Mouse (Mus musculus): ENCODE results near the gene Ptprn2. TPM values are rescaled to one million over a fixed set of nuclear protein-coding genes. Genes with fewer than 3 reads are reported as not detected.

Gene Ptprn2
- polyA plus RNA-seq, 1 experiment: 146 TPM

DNA sequence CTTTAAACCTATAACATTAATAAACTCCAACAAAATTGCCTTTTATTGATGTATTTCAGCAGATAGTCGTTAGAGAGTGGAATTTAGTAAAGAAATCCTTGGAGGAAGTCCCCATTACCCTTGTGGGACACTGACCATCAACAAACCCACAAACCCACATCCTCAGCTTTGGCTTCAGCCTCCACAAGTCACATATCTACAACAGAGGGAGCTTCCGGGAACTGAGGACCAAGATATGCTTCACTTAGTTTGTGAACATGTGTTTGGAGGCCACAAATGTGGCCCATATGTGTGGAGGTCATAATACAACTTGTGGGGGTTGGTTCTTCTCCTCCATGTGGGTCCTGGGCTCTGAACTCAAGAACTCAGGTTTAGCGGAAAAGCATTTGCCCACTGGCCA lies 143.5 kb downstream of the Ptprn2 start:
- no peak for DNase-seq (ENCODE audit: extremely low spot score in 1 of 2, low spot score in 1 of 2)

DNA sequence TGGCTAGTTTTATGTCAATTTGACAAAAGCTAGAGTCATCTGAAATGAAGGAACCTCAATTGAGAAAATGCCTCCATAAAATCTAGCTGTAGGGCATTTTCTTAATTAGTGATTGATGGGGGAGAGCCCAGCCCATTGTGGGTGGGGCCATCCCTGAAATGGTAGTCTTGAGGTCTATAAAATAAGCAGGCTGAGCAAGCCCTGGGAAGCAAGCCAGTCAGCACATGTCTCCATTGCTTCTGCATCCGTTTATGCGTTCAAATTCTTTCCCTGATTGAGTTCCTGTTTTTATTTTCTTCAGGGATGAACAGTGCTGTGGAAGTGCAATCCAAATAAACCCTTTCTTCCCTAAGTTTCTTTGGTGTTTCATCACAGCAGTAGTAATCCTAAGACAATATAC lies 152.0 kb downstream of the Ptprn2 start:
- no peak for DNase-seq (ENCODE audit: extremely low spot score in 1 of 2, low spot score in 1 of 2)

DNA sequence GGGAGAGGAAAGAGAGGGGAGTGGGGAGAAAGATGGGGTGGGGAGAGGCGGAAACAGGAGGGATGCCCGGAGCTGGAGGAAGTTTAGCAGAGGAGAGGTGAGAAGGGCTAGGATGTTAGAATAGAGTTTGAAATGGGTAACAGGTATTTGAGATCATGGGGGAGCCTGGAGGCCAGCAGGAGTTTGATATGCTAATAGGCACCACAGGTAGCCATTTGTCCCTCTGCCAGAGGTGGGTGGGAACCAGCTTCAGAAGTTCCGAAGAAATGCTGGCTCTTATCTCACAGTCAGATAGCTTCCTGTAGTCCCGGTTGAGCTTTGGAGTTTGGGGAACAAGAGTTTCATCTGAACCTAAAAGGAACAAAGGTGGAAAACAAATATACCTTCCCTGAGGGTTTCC lies 155.4 kb downstream of the Ptprn2 start:
- no peak for DNase-seq (ENCODE audit: extremely low spot score in 1 of 2, low spot score in 1 of 2)

DNA sequence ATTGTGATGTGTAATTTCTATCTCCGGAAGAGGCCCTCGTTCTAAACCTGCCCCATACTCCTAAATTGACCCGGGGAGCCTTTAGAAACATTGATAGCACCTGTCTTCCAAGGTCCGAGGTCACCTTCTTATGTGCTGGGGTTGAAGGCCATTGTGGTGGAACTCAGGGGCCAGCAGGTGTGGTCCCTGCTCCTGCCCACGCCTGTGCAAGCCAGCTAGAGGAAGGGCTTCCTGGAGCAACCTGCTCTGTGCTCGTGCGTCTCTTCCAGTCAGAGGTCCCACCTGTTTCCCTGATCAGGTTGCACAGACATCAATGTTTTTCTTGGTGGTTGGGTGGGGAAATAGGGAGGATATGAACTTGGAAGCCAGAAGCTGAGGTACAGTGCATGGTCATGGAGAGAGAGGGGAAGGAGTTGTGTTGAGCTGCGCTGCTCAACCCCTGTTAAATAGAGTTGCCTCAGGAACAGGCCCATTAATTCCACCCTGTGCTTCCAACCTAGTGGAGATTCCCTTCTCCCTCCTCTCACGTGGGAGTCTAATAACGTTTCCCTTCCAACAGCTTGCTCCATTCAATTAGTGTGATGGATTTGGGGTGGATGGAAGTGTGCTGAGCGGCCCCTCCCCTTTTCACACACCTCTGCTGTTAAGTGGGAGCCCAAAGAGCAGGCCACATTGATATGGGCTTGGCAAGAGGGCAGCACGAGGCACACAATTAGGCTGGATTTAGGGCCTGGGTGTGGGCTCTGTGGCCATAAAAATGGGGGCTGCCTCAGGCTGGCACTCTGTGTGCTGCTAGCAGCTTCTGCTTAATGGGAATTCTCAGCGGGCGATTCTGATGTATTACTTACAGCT lies 156.0 kb downstream of the Ptprn2 start:
- DNase-seq (ENCODE audit: extremely low spot score in 1 of 2, low spot score in 1 of 2): no peak

DNA sequence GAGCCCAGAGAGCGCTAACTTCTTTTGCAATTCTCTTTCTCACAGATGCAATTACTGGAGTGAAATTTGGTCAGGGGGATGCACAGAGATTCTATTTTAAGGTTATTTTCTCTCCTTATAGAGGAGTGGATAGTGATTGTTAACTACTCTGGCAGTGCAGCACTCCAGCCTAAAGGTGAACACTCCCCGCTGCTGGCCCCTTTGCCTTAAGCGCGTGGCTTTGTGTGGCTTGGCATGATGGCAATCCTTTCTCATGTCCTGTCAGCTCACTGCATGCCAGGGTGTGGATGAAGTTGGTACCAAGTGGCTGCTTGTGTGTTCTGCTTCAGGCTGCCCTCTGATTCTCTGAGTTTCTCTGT lies 156.7 kb downstream of the Ptprn2 start:
- no peak for DNase-seq (ENCODE audit: extremely low spot score in 1 of 2, low spot score in 1 of 2)

DNA sequence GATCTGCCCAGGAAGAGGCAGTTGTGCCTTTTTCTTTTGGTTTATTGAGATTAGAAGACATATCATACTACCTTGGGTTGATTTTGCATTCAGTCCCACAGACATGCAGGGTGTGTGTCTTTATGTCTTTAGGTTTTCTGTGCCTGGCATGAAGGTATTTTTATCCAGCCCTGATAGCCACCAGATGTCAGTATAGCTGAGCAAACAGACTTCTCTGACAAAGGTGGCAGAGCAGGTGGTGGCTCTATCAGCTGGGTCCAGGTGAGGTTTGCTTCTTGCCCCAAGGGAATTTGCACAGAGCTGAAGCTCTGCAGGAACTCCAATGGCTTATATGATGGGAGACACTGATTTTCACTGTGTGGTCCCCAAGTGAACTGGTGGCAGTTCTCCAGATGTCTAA lies 161.3 kb downstream of the Ptprn2 start:
- peak in 1 of 2 experiments; percentile 63 for DNase-seq (ENCODE audit: extremely low spot score in 1 of 2, low spot score in 1 of 2)

DNA sequence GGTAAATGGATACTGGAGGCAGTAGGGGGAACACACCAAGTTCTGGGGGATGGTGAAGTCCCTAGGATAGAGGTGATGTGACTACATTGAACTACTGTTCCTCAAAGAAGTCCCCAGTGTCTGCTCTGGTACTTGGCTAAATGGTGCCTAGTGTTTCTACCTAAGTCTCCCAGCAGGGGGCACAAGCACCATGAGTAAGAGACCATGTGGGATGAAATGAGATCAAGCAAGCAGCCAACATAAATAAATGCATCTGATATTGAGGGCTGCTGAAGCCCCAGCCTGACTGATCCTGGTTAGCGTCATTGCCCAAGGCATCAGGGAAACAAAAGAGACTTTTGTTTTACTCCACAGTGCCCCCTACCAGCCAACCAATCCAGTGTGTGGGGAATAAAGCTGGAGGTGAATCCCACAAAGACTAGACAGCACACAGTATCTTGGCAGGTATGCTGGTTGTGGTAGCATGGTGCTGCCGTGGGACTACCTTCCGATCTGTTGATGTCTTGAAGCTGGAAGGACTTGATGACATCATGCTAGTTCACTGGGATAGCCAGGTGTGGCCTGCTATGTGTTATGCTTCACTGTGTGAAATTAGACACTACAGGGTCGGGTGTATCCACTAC lies 163.2 kb downstream of the Ptprn2 start:
- DNase-seq (ENCODE audit: extremely low spot score in 1 of 2, low spot score in 1 of 2): peak in 1 of 2 experiments; percentile 79

DNA sequence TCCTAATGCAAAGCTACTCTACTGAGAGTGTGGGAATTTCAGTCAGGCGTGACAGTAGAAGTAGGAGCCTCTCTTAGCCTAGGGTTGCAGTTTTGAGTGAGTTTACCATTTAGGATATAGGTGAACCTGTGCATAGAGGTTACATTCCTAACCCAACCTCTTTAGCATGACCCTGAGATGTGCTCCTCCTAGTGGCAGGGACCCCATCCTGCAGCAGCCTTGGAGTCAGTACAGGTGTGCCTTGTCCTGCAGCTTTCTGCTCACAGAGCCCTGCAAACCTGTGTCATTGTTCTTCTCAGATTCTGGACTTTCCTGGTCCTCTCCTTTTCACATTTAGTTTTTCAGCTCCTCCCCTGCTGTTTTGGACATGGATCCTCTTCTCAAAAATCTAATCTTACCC lies 168.2 kb downstream of the Ptprn2 start:
- no peak for DNase-seq (ENCODE audit: extremely low spot score in 1 of 2, low spot score in 1 of 2)

DNA sequence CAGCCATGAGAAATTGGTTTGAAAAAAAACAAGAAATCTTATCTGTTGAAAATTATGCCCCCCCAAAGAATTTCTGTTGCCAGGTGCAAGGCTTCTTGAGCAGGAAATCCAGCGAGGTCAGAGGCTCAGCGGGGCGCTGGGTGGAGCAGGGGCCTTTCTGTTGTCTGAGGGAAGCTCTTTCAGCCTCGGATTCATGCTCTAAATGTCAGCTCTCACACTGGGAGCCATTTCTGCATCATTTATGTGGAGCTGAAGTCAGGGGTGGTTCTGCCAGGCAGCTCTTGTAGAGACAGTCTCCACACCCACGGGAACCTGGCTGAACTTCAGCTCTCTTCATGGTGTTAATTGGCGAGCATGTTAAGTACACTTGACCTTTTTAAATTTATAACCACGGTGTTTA lies 174.6 kb downstream of the Ptprn2 start:
- peak; percentile 38 to 65 for DNase-seq (ENCODE audit: extremely low spot score in 1 of 2, low spot score in 1 of 2)

DNA sequence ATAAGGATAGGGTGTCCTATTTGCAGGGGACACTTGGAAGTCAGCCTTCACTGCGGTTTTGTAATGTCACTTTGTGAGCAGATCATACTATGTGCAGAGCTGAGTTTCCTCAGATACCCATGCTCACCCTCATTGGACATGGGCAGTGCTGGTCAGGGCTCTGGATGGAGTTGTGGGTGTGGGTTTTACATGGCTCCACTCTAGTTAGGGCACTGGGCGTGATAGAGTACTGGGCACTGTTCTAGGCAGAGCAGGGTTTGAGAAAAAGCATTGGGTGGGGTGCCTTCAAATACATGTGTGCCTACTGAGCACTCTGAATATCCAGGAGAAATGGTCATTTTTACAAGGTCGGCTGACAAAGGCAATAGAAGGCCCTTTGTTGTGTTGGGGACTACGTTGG lies 175.5 kb downstream of the Ptprn2 start:
- DNase-seq (ENCODE audit: extremely low spot score in 1 of 2, low spot score in 1 of 2): no peak

DNA sequence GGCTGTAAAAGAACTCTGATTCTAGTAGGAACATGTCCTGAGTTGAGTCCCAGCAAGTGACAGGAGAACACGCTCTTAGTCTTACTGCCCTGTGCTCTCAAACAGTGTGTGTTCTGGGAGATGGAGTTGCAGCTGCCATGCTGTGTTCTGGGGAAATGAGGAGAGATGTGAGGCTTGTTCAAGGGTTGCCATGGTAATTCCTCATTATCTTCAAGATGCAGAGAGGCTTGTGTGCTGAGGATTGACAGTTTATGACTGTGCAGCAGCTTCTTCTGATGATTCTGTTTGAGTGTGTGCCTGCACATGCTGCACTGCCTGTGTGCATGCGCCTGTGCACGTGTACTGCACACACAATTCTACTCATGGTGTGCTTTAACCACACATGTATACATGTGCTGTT lies 192.2 kb downstream of the Ptprn2 start:
- peak; percentile 29 to 55 for DNase-seq (ENCODE audit: extremely low spot score in 1 of 2, low spot score in 1 of 2)

DNA sequence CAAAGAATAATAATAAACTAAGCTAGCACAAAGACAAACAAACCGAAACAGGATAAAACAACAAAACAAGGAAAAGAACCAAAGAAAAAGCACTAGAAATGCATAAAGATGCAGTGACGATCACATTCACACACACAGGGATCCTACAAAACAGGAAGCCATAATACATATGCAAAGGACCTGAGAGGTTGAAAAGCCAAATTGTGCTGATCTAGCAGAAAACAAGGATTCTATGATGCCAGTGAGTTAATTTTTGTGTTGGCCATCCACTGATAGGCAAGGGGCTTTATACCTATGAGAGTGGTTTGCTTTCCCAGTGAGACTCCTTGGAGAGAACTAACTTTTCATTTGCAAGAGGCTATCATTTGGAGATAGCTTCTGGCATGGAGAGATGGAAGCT lies 204.3 kb downstream of the Ptprn2 start:
- no peak for DNase-seq (ENCODE audit: extremely low spot score in 1 of 2, low spot score in 1 of 2)

DNA sequence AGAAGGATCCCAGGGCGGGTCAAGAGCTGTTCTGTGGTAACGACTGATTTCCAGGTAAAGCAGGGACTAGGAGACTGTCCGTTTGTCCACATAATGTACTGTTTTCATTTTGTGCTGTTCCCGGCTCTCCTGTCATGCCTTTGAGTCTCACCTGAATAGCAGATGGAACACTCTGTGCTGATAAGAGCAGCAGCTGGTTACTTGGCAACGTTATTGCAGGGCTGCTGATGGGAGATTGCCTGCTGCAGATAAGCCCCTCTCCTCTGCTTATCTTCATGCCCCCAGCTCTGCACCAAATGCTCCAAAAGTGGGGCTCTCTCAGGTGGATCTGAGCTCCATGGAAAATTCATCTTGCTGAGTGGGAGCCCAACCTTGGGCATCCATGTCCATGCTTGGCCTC lies 224.0 kb downstream of the Ptprn2 start:
- DNase-seq (ENCODE audit: extremely low spot score in 1 of 2, low spot score in 1 of 2): no peak

DNA sequence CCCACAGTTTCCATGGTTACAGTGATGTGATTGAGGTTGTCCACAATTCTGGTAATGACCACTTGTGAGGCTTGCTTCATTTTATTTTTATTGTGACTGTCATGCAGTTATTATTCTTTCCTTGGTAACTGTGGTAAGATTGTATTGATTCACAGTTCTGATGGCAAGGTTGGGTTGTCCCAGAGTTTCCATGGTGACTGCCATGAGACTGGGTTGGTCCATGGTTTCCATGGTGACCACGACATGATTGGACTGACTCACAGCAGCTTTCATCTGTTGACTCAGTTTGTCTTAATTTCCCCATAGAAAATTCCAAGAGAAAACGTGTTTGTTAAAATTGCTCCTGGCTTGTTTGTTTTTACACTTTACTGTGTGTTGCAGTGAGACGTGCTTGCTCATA lies 225.2 kb downstream of the Ptprn2 start:
- peak in 1 of 2 experiments; percentile 37 for DNase-seq (ENCODE audit: extremely low spot score in 1 of 2, low spot score in 1 of 2)

DNA sequence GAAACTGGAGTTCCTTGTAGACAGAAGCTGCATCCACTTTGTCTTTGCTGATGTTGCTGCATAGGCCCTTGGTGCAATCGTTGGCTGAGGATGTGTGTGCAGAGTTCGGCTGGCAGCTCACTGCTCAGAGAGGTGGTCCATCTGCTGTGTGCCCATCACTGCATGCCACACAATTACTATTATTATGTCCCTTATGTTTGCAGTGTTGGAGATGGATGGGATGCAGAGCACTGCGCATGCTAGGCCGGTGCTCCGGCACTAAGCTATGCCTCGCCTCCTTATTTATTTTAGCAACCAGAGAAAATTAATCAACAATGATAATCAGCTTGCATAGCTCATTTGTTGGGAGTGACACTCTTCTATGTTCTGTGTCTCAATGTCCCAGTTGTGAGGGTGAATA lies 225.6 kb downstream of the Ptprn2 start:
- DNase-seq (ENCODE audit: extremely low spot score in 1 of 2, low spot score in 1 of 2): no peak

DNA sequence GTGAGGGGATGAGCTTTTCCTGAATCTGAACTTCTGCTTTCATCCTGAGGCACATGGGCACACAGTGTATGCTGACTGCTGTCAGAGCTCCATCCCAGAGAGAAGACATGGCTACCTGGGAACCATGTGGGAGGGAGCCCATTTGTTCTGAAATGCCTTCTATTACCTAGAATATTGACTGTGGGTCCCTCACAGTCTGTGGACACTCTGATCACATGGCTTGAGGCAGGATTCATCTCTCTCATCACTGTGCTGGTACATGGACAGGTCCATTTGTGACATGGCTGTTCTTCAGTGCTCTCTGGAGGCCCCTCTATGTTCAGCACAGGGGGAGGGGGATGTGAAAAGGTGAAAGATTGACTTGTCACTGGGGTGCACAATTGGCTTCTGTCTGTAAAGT lies 227.6 kb downstream of the Ptprn2 start:
- DNase-seq (ENCODE audit: extremely low spot score in 1 of 2, low spot score in 1 of 2): no peak

DNA sequence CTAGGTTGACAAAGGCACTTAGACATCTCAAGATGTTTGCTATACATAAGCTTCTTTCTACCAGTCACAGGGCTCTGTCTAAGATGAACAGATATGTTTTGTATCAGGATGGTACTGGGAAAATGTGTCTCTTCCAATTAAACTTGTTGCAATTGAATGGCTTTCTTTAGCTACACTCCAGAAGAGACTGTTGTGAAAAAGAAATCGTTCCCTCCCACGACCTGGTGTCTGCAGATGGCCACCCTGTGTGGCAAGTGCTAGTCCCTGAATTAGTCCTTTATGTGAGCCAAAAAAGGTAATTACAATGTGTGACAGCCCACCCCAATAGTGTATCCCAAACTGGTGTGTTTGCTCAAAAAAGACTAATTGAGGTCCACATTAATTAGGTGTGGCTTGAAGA lies 235.5 kb downstream of the Ptprn2 start:
- DNase-seq (ENCODE audit: extremely low spot score in 1 of 2, low spot score in 1 of 2): peak; percentile 35 to 45

DNA sequence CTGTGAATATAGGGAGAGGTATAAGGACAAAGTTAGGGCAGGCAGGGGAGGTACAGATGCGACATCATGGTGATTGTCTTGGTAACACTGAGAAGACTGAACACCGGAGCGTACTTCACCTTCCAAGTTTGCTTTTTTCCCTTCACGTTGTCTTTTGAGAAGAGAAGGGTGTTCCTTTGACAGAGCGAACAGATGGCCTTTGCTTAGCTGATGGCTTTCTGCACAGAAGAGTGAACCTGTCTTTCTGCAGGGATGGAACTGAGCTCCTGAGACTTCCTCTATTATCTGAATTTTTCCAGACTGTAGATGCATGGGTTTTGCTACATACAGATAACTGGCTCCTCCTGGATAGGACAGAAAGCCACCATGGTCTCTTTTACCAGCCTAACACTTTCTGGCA lies 254.6 kb downstream of the Ptprn2 start:
- no peak for DNase-seq (ENCODE audit: extremely low spot score in 1 of 2, low spot score in 1 of 2)

DNA sequence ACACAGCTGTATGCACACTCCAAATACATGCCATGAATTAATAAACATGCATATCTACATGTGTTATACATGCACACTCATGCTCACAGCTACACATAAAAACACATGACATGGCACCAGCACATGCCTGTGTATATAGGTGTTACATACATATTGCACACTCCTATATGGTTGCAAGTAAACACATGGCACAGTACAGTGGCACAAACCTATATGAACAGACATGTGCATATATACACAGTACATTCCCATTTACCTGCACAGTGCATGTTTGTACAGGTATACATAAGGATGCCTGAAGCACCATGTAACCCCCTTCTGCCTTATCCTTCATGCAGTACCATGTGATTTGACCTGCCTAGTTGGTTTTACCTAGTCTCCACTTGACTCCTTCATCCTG lies 255.8 kb downstream of the Ptprn2 start:
- DNase-seq (ENCODE audit: extremely low spot score in 1 of 2, low spot score in 1 of 2): no peak

DNA sequence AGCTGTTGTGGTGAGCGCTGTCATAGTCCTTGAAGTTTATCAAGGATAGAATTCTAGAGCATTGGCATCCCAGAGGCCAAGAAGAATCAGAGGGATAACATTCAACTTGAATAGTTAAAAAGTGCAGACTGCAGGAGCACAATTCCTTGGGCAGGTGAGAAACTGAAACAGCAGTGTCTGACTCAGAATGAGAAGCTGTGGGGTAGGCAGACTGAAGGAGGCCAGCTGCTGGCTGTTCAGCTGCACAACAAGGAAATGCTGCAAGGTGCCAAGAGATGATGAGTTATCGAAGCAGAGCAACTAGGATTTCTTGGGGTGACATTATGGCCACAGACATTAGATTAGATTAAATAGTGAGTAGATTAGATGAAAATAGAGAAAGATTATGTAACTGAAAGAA lies 260.9 kb downstream of the Ptprn2 start:
- peak in 1 of 2 experiments; percentile 60 for DNase-seq (ENCODE audit: extremely low spot score in 1 of 2, low spot score in 1 of 2)

DNA sequence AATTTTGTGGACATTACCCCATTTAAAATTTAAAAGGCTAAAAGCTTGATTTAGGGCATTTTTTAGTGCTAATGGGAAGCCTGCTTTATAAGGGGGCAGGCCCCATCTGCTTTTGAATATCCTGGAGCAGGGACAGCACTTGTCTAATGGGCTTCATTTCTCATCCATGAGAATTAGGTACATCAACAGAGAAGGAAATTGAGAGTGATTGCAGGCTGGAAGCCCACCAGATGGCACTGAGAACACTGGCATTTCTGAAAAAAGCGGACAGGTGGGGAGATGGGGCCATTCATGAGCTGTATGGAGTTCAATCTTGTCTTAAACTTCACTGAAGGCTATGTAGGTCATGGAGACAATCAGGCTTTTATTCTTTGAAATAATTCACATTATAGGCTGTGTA lies 267.3 kb downstream of the Ptprn2 start:
- no peak for DNase-seq (ENCODE audit: extremely low spot score in 1 of 2, low spot score in 1 of 2)

DNA sequence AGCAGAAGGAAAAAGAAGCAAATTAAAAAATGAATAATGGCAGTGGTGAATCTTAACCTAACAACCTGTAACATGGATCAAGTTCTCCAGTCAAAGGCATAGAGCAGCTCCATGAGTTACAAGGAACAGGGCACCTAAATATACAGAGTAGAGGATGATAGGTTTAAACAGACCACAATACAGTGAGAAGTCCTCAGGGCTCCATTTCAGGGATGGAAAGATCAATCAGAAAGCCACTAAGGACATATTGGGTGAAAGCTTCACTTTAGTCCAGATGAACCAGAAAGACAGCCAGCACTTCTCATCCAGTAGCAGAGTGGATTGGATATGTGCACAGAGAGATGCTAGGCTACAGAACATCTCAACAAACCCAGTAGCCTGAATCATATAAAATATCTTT lies 278.4 kb downstream of the Ptprn2 start:
- no peak for DNase-seq (ENCODE audit: extremely low spot score in 1 of 2, low spot score in 1 of 2)
